Mouse (Mus musculus): ENCODE data around the gene Prkcb. TPM values are rescaled to one million over a fixed set of nuclear protein-coding genes. Genes with fewer than 3 reads are reported as not detected.

Gene Prkcb
- polyA plus RNA-seq, 1 experiment, result 6.1 TPM

GRCm38 (mm10) chr7:122556575-122557140 is 268.1 kb downstream of the Prkcb start:
- no peaks in the 10 kb centered on the region for H3K27me3 ChIP-seq (replicated peaks; ENCODE audit: control insufficient read depth, insufficient read depth, low read length)
- H3K36me3 ChIP-seq (ENCODE audit: control insufficient read depth, insufficient read depth, low read length), result no peaks in the 10 kb centered on the region
- no peak overlapping the region for H3K4me3 ChIP-seq (ENCODE audit: insufficient read depth, low read depth, low read length)
- no peaks in the 10 kb centered on the region for H3K4me1 ChIP-seq (ENCODE audit: control insufficient read depth, insufficient read depth, low read length)
- WGBS, result 55% methylated on average over 6 of the region's 6 CpGs
- TF ChIP-seq POLR2A (IDR thresholded peaks at IDR 0.05; ENCODE audit: low read depth, low read length) (no peak), CTCF (conservative IDR thresholded peaks at IDR 0.05; ENCODE audit: insufficient read depth, insufficient read length, low read depth, low read length) (no peak)
- no peak for DNase-seq
- no peak overlapping the region for H3K27ac ChIP-seq (ENCODE audit: insufficient read depth, low read depth, low read length)

- Histone ChIP-seq H3K27me3 (replicated peaks; ENCODE audit: control insufficient read depth, insufficient read depth, low read length) (no peaks in the 10 kb centered on the region), H3K4me3 (ENCODE audit: insufficient read depth, low read depth, low read length) (no peak overlapping the region), H3K36me3 (ENCODE audit: control insufficient read depth, insufficient read depth, low read length) (no peaks in the 10 kb centered on the region), H3K4me1 (ENCODE audit: control insufficient read depth, insufficient read depth, low read length) (no peaks in the 10 kb centered on the region), H3K27ac (ENCODE audit: insufficient read depth, low read depth, low read length) (no peak overlapping the region)
- 69% methylated on average over 7 of the region's 7 CpGs for WGBS
- DNase-seq, result no peak
- no peak for TF ChIP-seq CTCF (conservative IDR thresholded peaks at IDR 0.05; ENCODE audit: insufficient read depth, insufficient read length, low read depth, low read length)
Observed at GRCm38 (mm10) chr7:122558085-122558811, 269.7 kb downstream of the Prkcb start.

DNA sequence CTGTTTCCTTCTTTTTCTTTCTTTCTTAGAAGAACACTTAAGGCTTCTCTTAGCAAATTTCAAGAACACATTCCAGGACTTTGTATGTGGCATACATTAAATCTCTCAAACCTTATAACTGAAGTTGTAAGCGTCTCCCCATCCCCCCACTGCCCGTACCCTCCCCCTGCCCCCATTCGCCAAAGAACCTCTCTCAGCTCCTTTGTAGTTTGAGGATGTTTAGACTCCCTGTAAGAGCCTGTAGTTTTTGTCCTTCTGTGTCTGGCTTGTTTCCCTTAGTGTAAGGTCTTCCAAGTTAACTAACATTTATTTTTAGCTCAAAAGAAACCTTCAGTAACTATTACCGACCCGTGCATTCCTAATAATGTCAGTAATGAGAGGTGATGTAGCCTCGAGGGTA is 270.4 kb downstream of the Prkcb start:
- no peak overlapping the region for H3K4me3 ChIP-seq (ENCODE audit: insufficient read depth, low read depth, low read length)
- 57% methylated on average over 6 of the region's 6 CpGs for WGBS
- H3K36me3 ChIP-seq (ENCODE audit: control insufficient read depth, insufficient read depth, low read length), result no peaks in the 10 kb centered on the region
- no peak overlapping the region for H3K27ac ChIP-seq (ENCODE audit: insufficient read depth, low read depth, low read length)
- DNase-seq, result no peak
- H3K4me1 ChIP-seq (ENCODE audit: control insufficient read depth, insufficient read depth, low read length), result no peaks in the 10 kb centered on the region
- TF ChIP-seq POLR2A (IDR thresholded peaks at IDR 0.05; ENCODE audit: low read depth, low read length) (no peak), CTCF (conservative IDR thresholded peaks at IDR 0.05; ENCODE audit: insufficient read depth, insufficient read length, low read depth, low read length) (no peak)
- no peaks in the 10 kb centered on the region for H3K27me3 ChIP-seq (replicated peaks; ENCODE audit: control insufficient read depth, insufficient read depth, low read length)

DNA sequence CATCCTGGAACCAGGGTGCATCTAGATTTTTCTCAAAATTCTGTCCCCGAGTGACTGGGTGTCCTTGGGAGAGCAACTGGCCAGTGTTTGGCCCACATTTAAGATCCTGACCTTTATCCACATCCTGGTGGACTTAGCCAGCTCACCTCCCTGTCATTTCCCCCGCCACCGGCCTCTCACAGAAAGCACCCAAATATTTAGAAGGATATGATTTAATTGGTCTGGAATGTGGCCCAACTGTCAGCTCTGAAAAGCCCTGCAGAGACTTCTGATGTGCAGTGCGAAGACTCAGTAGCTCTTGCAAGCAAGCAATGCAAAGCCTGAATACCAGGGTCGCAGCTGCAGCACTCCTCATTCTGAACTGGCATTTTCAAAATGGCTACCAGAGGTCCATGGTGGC is 274.0 kb downstream of the Prkcb start:
- no peak for TF ChIP-seq CTCF (conservative IDR thresholded peaks at IDR 0.05; ENCODE audit: insufficient read depth, insufficient read length, low read depth, low read length)
- no peak for TF ChIP-seq POLR2A (IDR thresholded peaks at IDR 0.05; ENCODE audit: low read depth, low read length)
- H3K27ac ChIP-seq (ENCODE audit: insufficient read depth, low read depth, low read length), result no peak overlapping the region
- WGBS, result 58% methylated on average over 5 of the region's 5 CpGs
- H3K4me3 ChIP-seq (ENCODE audit: insufficient read depth, low read depth, low read length), result no peak overlapping the region
- H3K27me3 ChIP-seq (replicated peaks; ENCODE audit: control insufficient read depth, insufficient read depth, low read length), result no peaks in the 10 kb centered on the region
- H3K36me3 ChIP-seq (ENCODE audit: control insufficient read depth, insufficient read depth, low read length), result no peaks in the 10 kb centered on the region
- 0 out of 2 replicates have a peak, but pooled peaks cover 2% of the 10 kb centered on the region for H3K4me1 ChIP-seq (ENCODE audit: control insufficient read depth, insufficient read depth, low read length)
- peak; percentile 9 for DNase-seq

DNA sequence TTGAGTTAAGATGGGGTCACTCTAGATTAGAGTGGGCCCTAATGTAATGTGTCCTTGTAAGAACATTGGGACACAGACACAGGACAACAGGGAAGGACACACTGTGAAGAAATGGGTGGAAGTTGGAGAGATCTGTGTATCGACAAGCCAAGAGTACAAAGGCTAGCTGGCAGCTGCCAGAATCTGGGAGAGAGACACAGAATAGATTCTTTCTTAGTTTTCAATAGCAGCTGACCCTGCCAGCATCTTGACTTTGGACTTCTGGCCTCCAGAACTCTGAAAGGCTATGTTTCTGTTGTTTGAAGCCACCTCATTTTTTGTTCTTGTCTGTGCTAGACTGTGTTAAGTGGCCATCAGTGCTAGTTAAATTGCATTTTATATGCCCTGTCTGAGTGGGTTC is 276.8 kb downstream of the Prkcb start:
- no peak for TF ChIP-seq CTCF (conservative IDR thresholded peaks at IDR 0.05; ENCODE audit: insufficient read depth, insufficient read length, low read depth, low read length)
- TF ChIP-seq POLR2A (IDR thresholded peaks at IDR 0.05; ENCODE audit: low read depth, low read length), result no peak

DNA sequence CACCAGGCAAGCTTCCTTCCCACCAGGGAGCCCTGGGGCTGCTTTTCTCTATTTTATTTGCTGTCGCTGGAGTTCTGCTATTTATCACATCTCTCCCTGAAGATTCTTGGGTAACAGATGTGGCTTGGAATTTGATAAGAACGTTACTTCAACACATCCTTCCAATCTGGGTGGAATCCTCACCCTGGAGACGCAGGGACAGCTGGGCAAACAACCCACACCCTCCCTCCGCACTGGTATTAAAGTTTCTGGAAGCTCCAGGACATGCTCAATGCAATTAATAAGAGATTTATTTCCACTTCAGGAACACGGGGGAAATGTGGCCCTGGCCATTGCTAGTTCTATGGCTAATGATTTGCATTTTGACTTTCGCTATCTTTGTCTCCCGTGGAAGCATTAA is 277.5 kb downstream of the Prkcb start:
- 44% methylated on average over 7 of the region's 7 CpGs for WGBS
- H3K27ac ChIP-seq (ENCODE audit: insufficient read depth, low read depth, low read length), result no peak overlapping the region
- H3K27me3 ChIP-seq (replicated peaks; ENCODE audit: control insufficient read depth, insufficient read depth, low read length), result no peaks in the 10 kb centered on the region
- no peak overlapping the region for H3K4me3 ChIP-seq (ENCODE audit: insufficient read depth, low read depth, low read length)
- no peaks in the 10 kb centered on the region for H3K36me3 ChIP-seq (ENCODE audit: control insufficient read depth, insufficient read depth, low read length)
- H3K4me1 ChIP-seq (ENCODE audit: control insufficient read depth, insufficient read depth, low read length), result 0 out of 2 replicates have a peak, but pooled peaks cover 2% of the 10 kb centered on the region
- TF ChIP-seq CTCF (conservative IDR thresholded peaks at IDR 0.05; ENCODE audit: insufficient read depth, insufficient read length, low read depth, low read length), result no peak
- TF ChIP-seq POLR2A (IDR thresholded peaks at IDR 0.05; ENCODE audit: low read depth, low read length), result no peak
- no peak for DNase-seq

More for the DNA sequence above, 276.8 kb downstream of the Prkcb start:
- Histone ChIP-seq H3K27ac (ENCODE audit: insufficient read depth, low read depth, low read length) (no peak overlapping the region), H3K27me3 (replicated peaks; ENCODE audit: control insufficient read depth, insufficient read depth, low read length) (no peaks in the 10 kb centered on the region), H3K4me3 (ENCODE audit: insufficient read depth, low read depth, low read length) (no peak overlapping the region), H3K36me3 (ENCODE audit: control insufficient read depth, insufficient read depth, low read length) (no peaks in the 10 kb centered on the region), H3K4me1 (ENCODE audit: control insufficient read depth, insufficient read depth, low read length) (0 out of 2 replicates have a peak, but pooled peaks cover 2% of the 10 kb centered on the region)
- WGBS, result 52% methylated on average over 1 of the region's 1 CpGs
- peak; percentile 59 for DNase-seq

DNA sequence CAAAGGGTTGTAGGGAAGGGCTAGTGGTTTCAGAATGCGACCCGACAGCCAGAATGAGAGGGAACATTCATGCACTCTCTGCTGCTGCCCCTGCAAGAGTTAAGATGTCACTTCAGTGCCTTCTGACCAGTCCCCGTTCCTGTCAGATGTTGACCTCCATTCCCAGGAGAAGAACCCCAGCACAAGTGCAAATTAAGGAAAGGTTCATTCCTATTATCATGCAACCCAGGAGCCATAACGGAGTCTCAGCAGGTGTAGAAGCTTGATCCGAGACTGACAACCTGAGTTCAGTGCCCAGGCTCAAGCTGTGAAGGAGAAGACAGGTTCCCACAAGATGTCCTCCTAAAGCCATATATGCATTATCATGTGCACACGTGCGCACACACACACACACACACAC is 280.2 kb downstream of the Prkcb start:
- no peak for DNase-seq

More for the DNA sequence above, 280.2 kb downstream of the Prkcb start:
- H3K36me3 ChIP-seq (ENCODE audit: control insufficient read depth, insufficient read depth, low read length), result no peaks in the 10 kb centered on the region
- H3K27ac ChIP-seq (ENCODE audit: insufficient read depth, low read depth, low read length), result no peak overlapping the region
- 84% methylated on average over 7 of the region's 7 CpGs for WGBS
- no peaks in the 10 kb centered on the region for H3K27me3 ChIP-seq (replicated peaks; ENCODE audit: control insufficient read depth, insufficient read depth, low read length)
- H3K4me1 ChIP-seq (ENCODE audit: control insufficient read depth, insufficient read depth, low read length), result 0 out of 2 replicates have a peak, but pooled peaks cover 2% of the 10 kb centered on the region
- TF ChIP-seq POLR2A (IDR thresholded peaks at IDR 0.05; ENCODE audit: low read depth, low read length), result no peak
- no peak for TF ChIP-seq CTCF (conservative IDR thresholded peaks at IDR 0.05; ENCODE audit: insufficient read depth, insufficient read length, low read depth, low read length)
- no peak overlapping the region for H3K4me3 ChIP-seq (ENCODE audit: insufficient read depth, low read depth, low read length)
